Mouse (Mus musculus) layer of hippocampus, adult 2 months (tissue): ENCODE results near the gene Tmem198. TPM values are rescaled to one million over a fixed set of nuclear protein-coding genes. Genes with fewer than 3 reads are reported as not detected.

Experiments
- DNase-seq, 2 experiments: peaks; one replicate each; pipeline ENCODE4 v3.0.0; 2022; ENCODE audit warnings: low spot score in 2 of 2
- H3K27ac ChIP-seq: fragments of 200-600 bp; 2 replicates; pipeline ENCODE4 v1.8.1; 2022
- H3K4me3 ChIP-seq: fragments of 200-600 bp; 2 replicates; pipeline ENCODE4 v1.8.1; 2022; ENCODE audit warnings: mild to moderate bottlenecking
- CTCF ChIP-seq: fragments of 200-600 bp; conservative IDR thresholded peaks from 2 replicates; pipeline ENCODE4 v1.8.1; 2022; ENCODE audit warnings: antibody characterized with exemption, mild to moderate bottlenecking, moderate library complexity
- long read RNA-seq, 2 experiments: library from polyadenylated mRNA; stranded (forward); transcript quantifications; one replicate each; pipeline ENCODE4 v2.0.0; 2021; ENCODE audit warnings: borderline mapping rate in 2 of 2
- total RNA-seq, 2 experiments: library from RNA; stranded (reverse); gene quantifications; 2 replicates each; pipeline ENCODE4 v1.2.3; 2021

Gene Tmem198
- total RNA-seq: 10 to 100 TPM; 64.0 to 65.4 TPM
- long read RNA-seq, experiment 1, transcript Tmem198-202 (5 exons, 2,185 nt): major isoform, 29 of 56 reads
- long read RNA-seq, experiment 1, partial matches to known transcripts: 13 of 56 reads
- long read RNA-seq, experiment 1, other reads (novel, unspliced or antisense): 14 of 56 reads
- long read RNA-seq, experiment 2, transcript Tmem198-202 (5 exons, 2,185 nt): major isoform, 29 of 63 reads
- long read RNA-seq, experiment 2, partial matches to known transcripts: 2 of 63 reads
- long read RNA-seq, experiment 2, other reads (novel, unspliced or antisense): 30 of 63 reads

DNA sequence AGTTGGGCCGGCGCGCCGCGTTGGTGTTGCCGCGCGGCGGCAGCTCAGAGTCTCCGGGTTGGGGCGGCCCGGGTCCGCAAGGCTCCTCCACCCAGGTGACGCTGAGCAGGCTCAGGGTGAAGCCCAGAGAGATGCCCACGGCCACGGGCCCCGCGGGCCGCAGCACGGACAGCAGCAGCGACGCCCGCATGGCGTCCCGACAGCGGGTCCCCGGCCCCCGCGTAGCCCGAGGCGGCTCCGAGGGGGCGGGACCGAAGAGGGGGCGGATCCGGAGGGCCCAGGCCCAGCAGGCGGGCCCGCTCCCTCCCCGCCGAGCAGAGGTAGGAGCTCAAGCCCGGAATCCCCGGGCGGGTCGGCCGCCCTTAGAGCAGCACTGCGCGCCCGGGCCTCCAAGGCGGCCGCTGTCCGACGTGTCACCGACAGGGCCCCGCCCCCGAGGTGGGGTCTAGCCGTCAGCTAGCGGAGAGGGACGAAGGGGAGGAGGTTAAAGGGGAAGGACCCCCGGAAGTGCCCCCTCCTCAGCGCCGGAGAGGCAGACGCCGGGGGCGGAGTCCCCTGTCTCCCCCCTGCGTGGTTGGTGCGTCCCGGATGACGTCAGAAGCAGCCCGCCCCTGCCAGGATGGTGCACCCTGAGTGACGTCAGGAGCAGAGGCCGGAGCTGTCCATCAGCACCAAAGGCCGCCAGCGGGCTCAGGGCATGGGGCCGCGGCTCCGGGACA lies at the start of gene Tmem198, which contains the start of gene Chpf:
Gene Tmem198 (plus strand): TSS at position 617 of the 719 bp plus-strand sequence.
Gene Chpf (minus strand): TSS at position 392 of the 719 bp plus-strand sequence.
- Histone ChIP-seq H3K4me3 (peak within 1 kb of the TSS; percentile 92), H3K27ac (peak within 1 kb of the TSS; percentile 97)
- TF ChIP-seq CTCF: no peak
- peak; percentile 97 to 99 for DNase-seq

DNA sequence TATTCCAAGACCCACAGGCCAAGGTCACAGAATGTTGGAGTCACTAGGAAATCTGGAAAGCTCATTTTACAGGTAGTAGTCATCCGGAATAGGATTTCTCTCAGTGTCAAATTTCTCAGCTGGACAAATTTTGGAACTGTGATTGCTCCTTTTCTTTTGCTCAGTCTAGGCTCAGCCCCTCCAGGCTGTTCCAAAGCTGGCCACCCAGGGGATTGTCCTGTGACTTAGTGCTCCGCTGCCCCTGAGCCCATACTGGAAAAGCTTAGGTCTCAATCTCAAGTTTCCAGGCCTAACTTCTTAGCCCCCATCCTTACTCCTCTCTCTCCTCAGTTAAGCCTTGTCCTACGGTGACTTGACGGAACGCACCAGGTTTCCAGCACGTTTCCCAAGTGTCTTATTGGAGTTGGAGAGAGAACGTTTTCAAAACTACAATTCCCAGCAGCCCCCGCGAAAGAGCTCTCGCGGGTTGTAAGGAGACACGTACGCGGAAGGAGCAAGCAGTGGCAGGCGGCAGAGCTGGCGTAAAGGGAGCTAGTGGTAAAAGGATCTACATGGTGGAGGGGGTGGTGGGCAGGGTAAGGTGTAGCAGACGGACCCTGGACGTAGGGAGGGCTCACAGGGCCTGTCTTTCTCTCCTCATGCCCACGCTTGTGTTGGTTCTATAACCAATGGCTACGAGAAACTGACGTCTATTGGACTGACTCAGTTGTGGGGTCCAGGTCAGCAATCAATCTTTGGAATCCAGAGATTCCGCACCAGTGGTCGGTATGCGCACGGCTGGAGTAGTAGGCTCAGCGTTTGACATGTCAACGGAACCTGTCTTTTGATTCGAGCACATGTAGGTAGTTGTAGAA lies 43.6 kb upstream of the Tmem198 start, which contains the start of gene Gmppa:
Gene Gmppa (plus strand): TSS at position 456 of the 854 bp plus-strand sequence.
- no peak for TF ChIP-seq CTCF
- Histone ChIP-seq H3K4me3 (peak within 1 kb of the TSS; percentile 88), H3K27ac (peak within 1 kb of the TSS; percentile 91)
- peak; percentile 81 to 87 for DNase-seq

DNA sequence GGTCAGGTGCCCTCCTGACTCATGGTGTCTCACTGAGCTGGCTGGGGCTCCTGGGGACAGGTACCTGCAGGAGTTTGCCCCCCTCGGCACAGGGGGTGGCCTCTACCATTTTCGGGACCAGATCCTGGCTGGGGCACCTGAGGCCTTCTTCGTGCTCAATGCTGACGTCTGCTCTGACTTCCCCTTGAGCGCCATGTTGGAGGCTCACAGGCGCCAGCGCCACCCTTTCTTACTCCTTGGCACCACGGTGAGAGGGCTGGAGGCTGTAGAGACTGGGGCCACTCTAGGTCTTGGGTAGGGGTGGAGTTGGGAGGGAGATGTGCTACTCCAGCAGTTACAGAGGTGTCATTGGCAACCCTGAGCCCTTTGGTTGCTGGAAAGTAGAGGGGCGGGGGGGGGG lies 40.5 kb upstream of the Tmem198 start:
- Histone ChIP-seq H3K27ac (no peak overlapping the region), H3K4me3 (no peak overlapping the region)
- no peak for TF ChIP-seq CTCF
- no peak for DNase-seq

DNA sequence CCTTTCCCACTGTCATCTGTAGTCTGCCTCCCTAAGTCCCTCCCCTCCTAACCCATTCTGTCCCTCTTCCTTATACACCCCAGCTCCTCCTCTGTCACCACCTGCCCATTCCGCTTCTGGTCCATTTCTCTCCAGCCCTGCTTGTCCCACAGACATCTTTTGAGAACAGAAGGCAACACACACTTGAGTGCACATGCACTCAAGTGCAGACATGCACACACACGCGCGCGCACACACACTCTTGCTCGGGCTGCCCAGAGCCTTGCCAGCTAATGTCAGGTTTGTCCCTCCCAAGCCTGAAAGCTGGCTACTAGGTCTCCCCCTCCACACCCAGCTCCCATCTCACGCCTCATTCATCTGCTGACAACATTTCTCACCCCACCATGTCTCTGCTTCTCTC lies 38.7 kb upstream of the Tmem198 start:
- no peak for TF ChIP-seq CTCF
- Histone ChIP-seq H3K27ac (no peak overlapping the region), H3K4me3 (no peak overlapping the region)
- DNase-seq: no peak

DNA sequence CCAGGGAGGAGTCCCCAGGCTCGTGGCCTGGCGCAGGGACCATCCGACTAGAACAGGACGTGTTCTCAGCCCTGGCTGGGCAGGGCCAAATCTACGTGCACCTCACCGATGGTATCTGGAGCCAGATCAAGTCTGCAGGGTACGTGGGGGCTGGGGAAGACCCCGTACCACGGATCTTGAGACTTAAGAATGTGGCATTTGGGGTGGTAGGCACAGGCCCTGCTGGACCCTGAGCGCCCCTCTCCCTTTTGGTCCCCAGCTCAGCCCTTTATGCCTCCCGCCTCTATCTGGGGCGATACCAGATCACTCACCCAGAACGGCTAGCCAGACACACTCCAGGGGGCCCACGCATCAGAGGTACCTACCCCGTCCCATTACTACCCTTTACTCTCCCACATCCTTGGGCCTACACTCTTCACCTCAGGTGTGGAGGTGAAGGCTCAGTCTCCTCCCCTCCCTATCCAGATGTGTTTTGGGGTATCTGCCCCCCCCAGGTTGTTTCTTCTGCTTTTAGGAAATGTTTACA lies 37.8 kb upstream of the Tmem198 start:
- no peak for TF ChIP-seq CTCF
- no peak for DNase-seq
- no peak overlapping the region for H3K4me3 ChIP-seq
- H3K27ac ChIP-seq: no peak overlapping the region

DNA sequence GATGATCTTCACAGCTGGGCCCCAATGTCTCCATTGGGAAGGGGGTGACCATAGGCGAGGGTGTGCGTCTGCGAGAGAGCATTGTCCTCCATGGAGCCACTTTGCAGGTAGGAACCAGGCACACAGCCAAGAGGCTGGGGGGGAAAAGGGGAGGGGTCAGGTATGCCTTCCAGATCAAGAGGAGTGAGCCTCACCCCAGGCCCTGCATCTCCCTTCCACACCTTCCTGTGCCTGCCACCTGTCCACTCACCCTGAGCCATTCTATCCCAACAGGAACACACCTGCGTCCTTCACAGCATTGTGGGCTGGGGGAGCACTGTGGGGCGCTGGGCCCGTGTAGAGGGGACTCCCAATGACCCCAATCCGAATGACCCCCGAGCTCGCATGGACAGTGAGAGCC lies 37.2 kb upstream of the Tmem198 start:
- DNase-seq: no peak
- TF ChIP-seq CTCF: no peak
- Histone ChIP-seq H3K4me3 (no peak overlapping the region), H3K27ac (no peak overlapping the region)

DNA sequence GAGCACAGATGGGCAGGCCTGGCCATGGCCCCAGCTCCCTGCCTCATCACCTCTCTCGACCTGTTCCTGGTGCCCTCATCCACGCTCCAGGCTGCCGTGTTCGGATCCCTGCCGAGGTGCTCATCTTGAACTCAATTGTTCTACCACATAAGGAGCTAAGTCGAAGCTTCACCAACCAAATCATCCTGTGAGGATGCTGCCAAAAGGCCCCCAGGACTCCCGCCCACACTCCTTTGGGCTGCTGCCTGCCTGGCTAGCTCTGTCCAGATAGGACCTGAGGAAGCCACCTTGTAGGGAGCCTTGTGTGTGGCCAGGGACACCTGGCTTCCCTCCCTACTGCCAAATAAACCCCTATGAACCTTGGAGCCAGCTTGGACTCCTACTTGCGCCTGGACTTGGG lies 36.5 kb upstream of the Tmem198 start:
- peak overlapping the region; percentile 56; the same call in 1 of the 2 replicates for H3K27ac ChIP-seq
- H3K4me3 ChIP-seq: no peak overlapping the region
- TF ChIP-seq CTCF: no peak
- no peak for DNase-seq

DNA sequence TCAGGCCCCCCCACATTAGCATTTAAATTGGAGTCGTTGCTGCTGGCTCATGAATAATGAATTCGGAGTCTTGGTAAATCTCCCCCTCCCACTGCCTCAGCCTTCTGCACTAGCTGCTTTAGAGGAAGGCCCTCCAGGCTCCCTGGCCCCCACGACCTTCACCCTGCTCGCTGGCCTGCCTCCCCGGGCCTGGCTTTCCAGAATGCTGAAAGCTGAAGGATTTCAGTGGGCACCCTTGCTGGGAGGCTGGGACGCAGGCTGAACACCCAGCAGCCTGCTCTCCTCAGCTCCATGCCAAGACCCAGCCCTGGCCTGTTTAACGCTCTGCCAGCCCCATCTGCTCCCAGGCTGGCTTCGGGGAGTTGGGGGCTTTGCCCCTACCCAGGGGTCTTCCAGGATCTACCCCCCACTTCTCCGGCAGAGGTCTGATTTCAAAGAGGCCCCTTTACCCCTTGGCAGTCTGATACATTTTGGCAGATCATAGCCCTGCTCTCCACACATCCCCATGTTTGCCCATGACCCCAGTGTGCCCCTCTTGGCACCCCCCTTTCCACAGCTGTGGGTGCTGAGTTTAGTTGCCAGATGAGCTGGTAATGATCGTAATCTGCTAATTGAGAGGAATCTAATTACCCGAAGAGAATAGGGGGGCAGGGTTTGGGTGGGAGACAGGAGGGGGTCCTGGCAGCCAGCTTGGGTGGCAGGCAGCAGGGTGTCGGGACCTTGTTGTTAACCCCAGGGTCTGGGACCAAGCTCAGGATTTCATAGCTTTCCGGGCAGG lies 35.9 kb upstream of the Tmem198 start:
- peak overlapping the region; percentile 56 for H3K27ac ChIP-seq
- no peak for TF ChIP-seq CTCF

DNA sequence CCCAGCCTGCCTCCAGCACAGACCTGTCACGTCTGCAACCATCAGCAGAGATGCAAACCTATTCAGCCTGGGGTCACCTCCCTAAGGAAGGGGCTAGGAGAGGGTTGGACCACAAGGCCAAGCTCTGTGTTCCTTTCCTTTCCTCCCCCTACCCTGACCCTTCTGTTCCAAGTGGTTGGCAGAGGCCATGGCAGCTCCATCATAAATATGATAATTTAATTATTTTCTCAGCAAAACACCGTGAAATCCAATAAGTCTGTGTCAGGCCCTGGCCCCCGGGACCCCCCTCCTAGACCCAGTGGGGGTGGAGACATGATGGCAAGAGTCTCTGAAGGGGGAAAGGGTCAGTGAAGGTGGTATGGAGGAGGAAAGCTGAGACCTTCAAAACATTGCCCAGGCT lies 35.1 kb upstream of the Tmem198 start:
- Histone ChIP-seq H3K27ac (peak overlapping the region; percentile 86), H3K4me3 (no peak overlapping the region)
- no peak for DNase-seq
- no peak; the same call in none of the 2 replicates for TF ChIP-seq CTCF

More for the DNA sequence above, 35.9 kb upstream of the Tmem198 start:
- H3K4me3 ChIP-seq: no peak overlapping the region
- DNase-seq: no peak

DNA sequence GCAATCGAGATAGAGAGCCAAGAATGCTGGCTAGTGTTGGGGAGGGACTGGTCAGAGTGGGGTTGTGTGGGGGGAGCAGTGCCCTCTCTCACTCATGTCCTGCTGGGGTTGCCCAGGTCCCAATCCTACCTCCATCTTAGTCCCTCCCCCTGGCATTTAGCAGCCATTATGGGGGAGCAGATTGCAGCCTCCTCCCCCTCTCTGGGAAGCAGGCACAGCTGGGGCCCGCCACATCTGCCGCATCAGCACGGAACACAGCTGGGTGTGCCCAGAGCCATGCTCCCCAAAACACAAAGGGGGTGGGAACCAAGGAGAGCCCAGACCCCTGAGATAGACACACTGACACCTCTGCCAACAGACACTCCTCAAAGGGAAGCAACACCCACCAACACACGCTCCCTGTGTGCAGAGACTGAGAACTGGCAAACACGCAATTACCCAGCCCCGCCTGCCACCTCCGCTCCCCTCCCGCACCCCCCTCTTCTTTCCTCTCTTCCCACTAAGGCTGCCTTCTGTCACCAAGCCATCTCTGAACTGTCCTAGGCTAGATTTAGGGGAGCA lies 34.1 kb upstream of the Tmem198 start:
- no peak for TF ChIP-seq CTCF
- Histone ChIP-seq H3K27ac (peak overlapping the region; percentile 86), H3K4me3 (peak overlapping the region; percentile 29; the same call in 1 of the 2 replicates)
- DNase-seq: peak; percentile 63 to 77
